Mouse (Mus musculus) layer of hippocampus, adult 2 months (tissue): ENCODE results near the gene Boll. TPM values are rescaled to one million over a fixed set of nuclear protein-coding genes. Genes with fewer than 3 reads are reported as not detected.

Experiments used
- DNase-seq, 2 experiments: peaks; one replicate each; pipeline ENCODE4 v3.0.0; 2022; ENCODE audit warnings: low spot score in 2 of 2
- H3K27ac ChIP-seq: fragments of 200-600 bp; 2 replicates; pipeline ENCODE4 v1.8.1; 2022
- H3K4me3 ChIP-seq: fragments of 200-600 bp; 2 replicates; pipeline ENCODE4 v1.8.1; 2022; ENCODE audit warnings: mild to moderate bottlenecking
- CTCF ChIP-seq: fragments of 200-600 bp; conservative IDR thresholded peaks from 2 replicates; pipeline ENCODE4 v1.8.1; 2022; ENCODE audit warnings: antibody characterized with exemption, mild to moderate bottlenecking, moderate library complexity
- total RNA-seq, 2 experiments: library from RNA; stranded (reverse); gene quantifications; 2 replicates each; pipeline ENCODE4 v1.2.3; 2021

Boll gene
- total RNA-seq, 2 experiments from 2014 or later = 0.83 to 1.2 TPM

- no peak for DNase-seq
- TF ChIP-seq CTCF = no peak
- H3K4me3 ChIP-seq = no peak overlapping the region
- H3K27ac ChIP-seq = no peak overlapping the region
Observed at GRCm38 (mm10) chr1:55234910-55235520, 128.3 kb downstream of the Boll start.

GRCm38 (mm10) chr1:55228256-55228884 lies 134.9 kb downstream of the Boll start:
- H3K4me3 ChIP-seq = no peak overlapping the region
- TF ChIP-seq CTCF = no peak
- no peak for DNase-seq
- H3K27ac ChIP-seq = no peak overlapping the region

- TF ChIP-seq CTCF = no peak
- H3K27ac ChIP-seq = peak overlapping the region; percentile 67
- DNase-seq = no peak
Observed at GRCm38 (mm10) chr1:55227376-55227775, 135.9 kb downstream of the Boll start.

GRCm38 (mm10) chr1:55226011-55226857 lies 137.0 kb downstream of the Boll start, which contains the start of gene Rftn2:
Gene Rftn2, minus strand, starts transcription at chr1:55226782.
- TF ChIP-seq CTCF = no peak
- no peak for DNase-seq
- H3K27ac ChIP-seq = peak within 1 kb of the TSS; percentile 91
- peak within 1 kb of the TSS; percentile 63 for H3K4me3 ChIP-seq

More at GRCm38 (mm10) chr1:55227376-55227775, 135.9 kb downstream of the Boll start:
- peak overlapping the region; percentile 45 for H3K4me3 ChIP-seq

- DNase-seq = peak in 1 of 2 experiments; percentile 46
- Histone ChIP-seq H3K27ac (peak overlapping the region; percentile 91), H3K4me3 (peak overlapping the region; percentile 63)
- TF ChIP-seq CTCF = no peak
Observed at GRCm38 (mm10) chr1:55225398-55225797, 137.9 kb downstream of the Boll start.

- Histone ChIP-seq H3K27ac (peak overlapping the region; percentile 91), H3K4me3 (peak overlapping the region; percentile 63)
- peak in 1 of 2 experiments; percentile 47 for DNase-seq
- no peak for TF ChIP-seq CTCF
Observed at GRCm38 (mm10) chr1:55224111-55224510, 139.2 kb downstream of the Boll start.

GRCm38 (mm10) chr1:55223026-55223425 lies 140.2 kb downstream of the Boll start:
- TF ChIP-seq CTCF = no peak
- DNase-seq = no peak
- no peak overlapping the region for H3K4me3 ChIP-seq
- peak overlapping the region; percentile 91; the same call in 1 of the 2 replicates for H3K27ac ChIP-seq

- TF ChIP-seq CTCF = no peak
- H3K4me3 ChIP-seq = no peak overlapping the region
- DNase-seq = peak; percentile 37 to 40
- peak overlapping the region; percentile 91; the same call in 1 of the 2 replicates for H3K27ac ChIP-seq
Observed at GRCm38 (mm10) chr1:55221352-55221751, 141.9 kb downstream of the Boll start.

GRCm38 (mm10) chr1:55217191-55217590 lies 146.1 kb downstream of the Boll start:
- Histone ChIP-seq H3K27ac (no peak overlapping the region), H3K4me3 (no peak overlapping the region)
- TF ChIP-seq CTCF = no peak
- DNase-seq = no peak

GRCm38 (mm10) chr1:55215185-55215813 lies 148.0 kb downstream of the Boll start:
- no peak for DNase-seq
- Histone ChIP-seq H3K4me3 (no peak overlapping the region), H3K27ac (no peak overlapping the region)
- TF ChIP-seq CTCF = no peak

- TF ChIP-seq CTCF = no peak
- no peak overlapping the region for H3K27ac ChIP-seq
- no peak overlapping the region for H3K4me3 ChIP-seq
- DNase-seq = no peak
Observed at GRCm38 (mm10) chr1:55213936-55214335, 149.3 kb downstream of the Boll start.

GRCm38 (mm10) chr1:55213475-55213874 lies 149.8 kb downstream of the Boll start:
- no peak for TF ChIP-seq CTCF
- no peak for DNase-seq
- Histone ChIP-seq H3K4me3 (no peak overlapping the region), H3K27ac (no peak overlapping the region)
